Mouse (Mus musculus): ENCODE results near the gene Vps37c. TPM values are rescaled to one million over a fixed set of nuclear protein-coding genes. Genes with fewer than 3 reads are reported as not detected.

Gene Vps37c
- polyA plus RNA-seq, 1 experiment from 2014 or later: 25.2 TPM

- Histone ChIP-seq H3K4me3 (ENCODE audit: low read depth, low read length) (no peak within 1 kb of the TSS), H3K36me3 (ENCODE audit: insufficient read depth, low read length) (no peaks in the 10 kb centered on the region), H3K27me3 (replicated peaks; ENCODE audit: insufficient read depth, low read length) (no peaks in the 10 kb centered on the region), H3K9ac (replicated peaks; ENCODE audit: low read depth) (no peak within 1 kb of the TSS), H3K9me3 (ENCODE audit: low read length) (no peaks in the 10 kb centered on the region), H3K4me1 (ENCODE audit: insufficient read depth, low read depth, low read length) (no peaks in the 10 kb centered on the region; the same call in 1 of the 2 replicates), H3K27ac (ENCODE audit: low read length) (no peak within 1 kb of the TSS), H3K4me2 (replicated peaks; ENCODE audit: low read depth, low read length) (no peak within 1 kb of the TSS)
- no peak for TF ChIP-seq CTCF (IDR thresholded peaks at IDR 0.05)
- TF ChIP-seq EP300 (IDR thresholded peaks at IDR 0.05): no peak
- WGBS: 60% methylated on average over 4 of the region's 4 CpGs
- DNase-seq (ENCODE audit: low spot score) (peak; percentile 28), ATAC-seq (peak; percentile 42)
Observed at GRCm38 (mm10) chr19:10738811-10739210, 50.3 kb downstream of the Vps37c start, which contains the start of gene Cd5. Gene Cd5 (minus strand): TSS chr19:10739002.

GRCm38 (mm10) chr19:10739916-10740315 is 51.4 kb downstream of the Vps37c start:
- TF ChIP-seq EP300 (IDR thresholded peaks at IDR 0.05): no peak
- TF ChIP-seq CTCF (IDR thresholded peaks at IDR 0.05): no peak
- Histone ChIP-seq H3K27ac (ENCODE audit: low read length) (no peak overlapping the region), H3K4me1 (ENCODE audit: insufficient read depth, low read depth, low read length) (no peaks in the 10 kb centered on the region; the same call in 1 of the 2 replicates), H3K36me3 (ENCODE audit: insufficient read depth, low read length) (no peaks in the 10 kb centered on the region), H3K9ac (replicated peaks; ENCODE audit: low read depth) (no peak overlapping the region), H3K27me3 (replicated peaks; ENCODE audit: insufficient read depth, low read length) (no peaks in the 10 kb centered on the region), H3K9me3 (ENCODE audit: low read length) (no peaks in the 10 kb centered on the region), H3K4me2 (replicated peaks; ENCODE audit: low read depth, low read length) (no peak overlapping the region), H3K4me3 (ENCODE audit: low read depth, low read length) (no peak overlapping the region)
- DNase-seq (ENCODE audit: low spot score) (no peak), ATAC-seq (no peak)
- 90% methylated on average over 4 of the region's 4 CpGs for WGBS

GRCm38 (mm10) chr19:10740641-10741440 is 52.3 kb downstream of the Vps37c start:
- H3K36me3 ChIP-seq (ENCODE audit: insufficient read depth, low read length): no peaks in the 10 kb centered on the region
- no peak overlapping the region for H3K4me2 ChIP-seq (replicated peaks; ENCODE audit: low read depth, low read length)
- no peaks in the 10 kb centered on the region for H3K27me3 ChIP-seq (replicated peaks; ENCODE audit: insufficient read depth, low read length)
- no peak for TF ChIP-seq EP300 (IDR thresholded peaks at IDR 0.05)
- TF ChIP-seq CTCF (IDR thresholded peaks at IDR 0.05): no peak
- no peak overlapping the region for H3K9ac ChIP-seq (replicated peaks; ENCODE audit: low read depth)
- ATAC-seq (peak; percentile 70), DNase-seq (ENCODE audit: low spot score) (peak; percentile 54)
- H3K27ac ChIP-seq (ENCODE audit: low read length): no peak overlapping the region
- H3K4me1 ChIP-seq (ENCODE audit: insufficient read depth, low read depth, low read length): no peaks in the 10 kb centered on the region; the same call in 1 of the 2 replicates
- WGBS: 24% methylated on average over 11 of the region's 11 CpGs
- H3K4me3 ChIP-seq (ENCODE audit: low read depth, low read length): no peak overlapping the region
- no peaks in the 10 kb centered on the region for H3K9me3 ChIP-seq (ENCODE audit: low read length)

GRCm38 (mm10) chr19:10742145-10742544 is 53.6 kb downstream of the Vps37c start:
- H3K27ac ChIP-seq (ENCODE audit: low read length): no peak overlapping the region
- H3K9ac ChIP-seq (replicated peaks; ENCODE audit: low read depth): no peak overlapping the region
- 67% methylated on average over 6 of the region's 6 CpGs for WGBS
- H3K9me3 ChIP-seq (ENCODE audit: low read length): no peaks in the 10 kb centered on the region
- ATAC-seq: no peak
- H3K4me2 ChIP-seq (replicated peaks; ENCODE audit: low read depth, low read length): no peak overlapping the region
- TF ChIP-seq CTCF (IDR thresholded peaks at IDR 0.05): no peak
- no peak for TF ChIP-seq EP300 (IDR thresholded peaks at IDR 0.05)
- H3K27me3 ChIP-seq (replicated peaks; ENCODE audit: insufficient read depth, low read length): no peaks in the 10 kb centered on the region
- H3K4me1 ChIP-seq (ENCODE audit: insufficient read depth, low read depth, low read length): no peaks in the 10 kb centered on the region; the same call in 1 of the 2 replicates
- H3K36me3 ChIP-seq (ENCODE audit: insufficient read depth, low read length): no peaks in the 10 kb centered on the region
- no peak overlapping the region for H3K4me3 ChIP-seq (ENCODE audit: low read depth, low read length)
- no peak for DNase-seq (ENCODE audit: low spot score)

GRCm38 (mm10) chr19:10742565-10742964 is 54.0 kb downstream of the Vps37c start:
- 50% methylated on average over 3 of the region's 3 CpGs for WGBS

GRCm38 (mm10) chr19:10747182-10747581 is 58.6 kb downstream of the Vps37c start:
- Histone ChIP-seq H3K27ac (ENCODE audit: low read length) (no peak overlapping the region), H3K4me1 (ENCODE audit: insufficient read depth, low read depth, low read length) (no peaks in the 10 kb centered on the region), H3K36me3 (ENCODE audit: insufficient read depth, low read length) (no peaks in the 10 kb centered on the region), H3K9ac (replicated peaks; ENCODE audit: low read depth) (no peak overlapping the region), H3K4me2 (replicated peaks; ENCODE audit: low read depth, low read length) (no peak overlapping the region), H3K27me3 (replicated peaks; ENCODE audit: insufficient read depth, low read length) (no peaks in the 10 kb centered on the region), H3K4me3 (ENCODE audit: low read depth, low read length) (no peak overlapping the region), H3K9me3 (ENCODE audit: low read length) (no peaks in the 10 kb centered on the region)
- no peak for DNase-seq (ENCODE audit: low spot score)
- 70% methylated on average over 7 of the region's 7 CpGs for WGBS
- no peak for ATAC-seq
- TF ChIP-seq EP300 (IDR thresholded peaks at IDR 0.05) (no peak), CTCF (IDR thresholded peaks at IDR 0.05) (no peak)

More at GRCm38 (mm10) chr19:10742565-10742964, 54.0 kb downstream of the Vps37c start:
- Histone ChIP-seq H3K27ac (ENCODE audit: low read length) (no peak overlapping the region), H3K9me3 (ENCODE audit: low read length) (no peaks in the 10 kb centered on the region), H3K4me2 (replicated peaks; ENCODE audit: low read depth, low read length) (no peak overlapping the region), H3K4me3 (ENCODE audit: low read depth, low read length) (no peak overlapping the region), H3K9ac (replicated peaks; ENCODE audit: low read depth) (no peak overlapping the region), H3K4me1 (ENCODE audit: insufficient read depth, low read depth, low read length) (no peaks in the 10 kb centered on the region; the same call in 1 of the 2 replicates), H3K27me3 (replicated peaks; ENCODE audit: insufficient read depth, low read length) (no peaks in the 10 kb centered on the region), H3K36me3 (ENCODE audit: insufficient read depth, low read length) (no peaks in the 10 kb centered on the region)
- no peak for ATAC-seq
- TF ChIP-seq CTCF (IDR thresholded peaks at IDR 0.05) (no peak), EP300 (IDR thresholded peaks at IDR 0.05) (no peak)
- DNase-seq (ENCODE audit: low spot score): no peak
